Mouse (Mus musculus) stomach, embryonic 14.5 days (tissue): ENCODE measurements at regions not wholly inside any gene's neighbourhood (a gene's known extent, or its start where the extent isn't known, plus 50 kb on each side); places are given as distances from the start of the nearest gene placed in this dataset.

Experiments
- ATAC-seq: fragments of 200-750 bp; cut with Nextera tagmentation; 2 replicates; pipeline ENCODE4 v1.8.0; 2017; ENCODE audit warnings: low read depth, moderate TSS enrichment; ENCODE audit not compliant: insufficient number of reproducible peaks, insufficient read depth, low FRiP score
- H3K27ac ChIP-seq: fragments of 300-500 bp; sonication (generic); 2 replicates; pipeline ENCODE4 v1.5.1; 2014; ENCODE audit warnings: mild to moderate bottlenecking, low read length, moderate library complexity, mixed read lengths
- H3K27me3 ChIP-seq: fragments of 300-500 bp; sonication (generic); 2 replicates; pipeline ENCODE4 v1.6.1; 2014; ENCODE audit warnings: low read length, control low read depth, mixed read lengths; ENCODE audit not compliant: control insufficient read depth, insufficient read depth
- H3K36me3 ChIP-seq: fragments of 300-500 bp; sonication (generic); 2 replicates; pipeline ENCODE4 v1.6.1; 2014; ENCODE audit warnings: mild to moderate bottlenecking, control low read depth, low read length, moderate library complexity, mixed read lengths; ENCODE audit not compliant: control insufficient read depth, insufficient read depth
- H3K4me1 ChIP-seq: fragments of 300-500 bp; sonication (generic); 2 replicates; pipeline ENCODE4 v1.6.1; 2014; ENCODE audit warnings: low read length, control low read depth, mixed read lengths; ENCODE audit not compliant: control insufficient read depth, insufficient read depth
- H3K4me2 ChIP-seq: fragments of 300-500 bp; sonication (generic); replicated peaks from 2 replicates; pipeline ENCODE4 v1.6.1; 2014; ENCODE audit warnings: low read depth, low read length, control low read depth
- H3K4me3 ChIP-seq: fragments of 300-500 bp; sonication (generic); 2 replicates; pipeline ENCODE4 v1.5.1; 2014; ENCODE audit warnings: low read depth, low read length, control low read depth
- H3K9ac ChIP-seq: fragments of 300-500 bp; sonication (generic); replicated peaks from 2 replicates; pipeline ENCODE4 v1.6.1; 2014; ENCODE audit warnings: low read depth, mild to moderate bottlenecking, control low read depth, low read length, moderate library complexity, mixed read lengths
- H3K9me3 ChIP-seq: fragments of 300-500 bp; sonication (generic); 2 replicates; pipeline ENCODE4 v1.6.1; 2016; ENCODE audit warnings: low read depth, low read length, control low read depth; ENCODE audit not compliant: control insufficient read depth
- WGBS: fragments of 180-500 bp; shearing (Covaris S2); extraction: QIAGEN DNeasy Blood & Tissue Kit; methylation state at CpG from one replicate; pipeline ENCODE4 v1.1.7; 2014; 5-methylcytosine and 5-hydroxymethylcytosine counted together

- Histone ChIP-seq H3K9me3 (no peaks in the 10 kb centered on the region), H3K27ac (no peak overlapping the region), H3K4me3 (no peak overlapping the region), H3K9ac (no peak overlapping the region), H3K4me2 (no peak overlapping the region), H3K4me1 (no peaks in the 10 kb centered on the region), H3K36me3 (no peaks in the 10 kb centered on the region), H3K27me3 (no peaks in the 10 kb centered on the region)
- no peak for ATAC-seq
- WGBS = 65% methylated on average over 3 of the region's 3 CpGs
These were observed 303.4 kb upstream of the Mctp2 start for GRCm38 (mm10) chr7:72609791-72610190.

- Histone ChIP-seq H3K36me3 (no peaks in the 10 kb centered on the region), H3K4me3 (no peak overlapping the region), H3K4me1 (no peaks in the 10 kb centered on the region), H3K27me3 (no peaks in the 10 kb centered on the region), H3K27ac (no peak overlapping the region), H3K9ac (no peak overlapping the region), H3K9me3 (no peaks in the 10 kb centered on the region), H3K4me2 (no peak overlapping the region)
- no peak for ATAC-seq
- 73% methylated on average over 4 of the region's 4 CpGs for WGBS
These were observed 308.8 kb upstream of the Mctp2 start for GRCm38 (mm10) chr7:72615232-72615631.

GRCm38 (mm10) chr7:72627369-72627768 lies 321.0 kb upstream of the Mctp2 start:
- H3K27me3 ChIP-seq = no peaks in the 10 kb centered on the region
- no peak for ATAC-seq
- H3K4me2 ChIP-seq = no peak overlapping the region
- H3K9me3 ChIP-seq = peaks cover 2% of the 10 kb centered on the region; the same call in 1 of the 2 replicates
- H3K9ac ChIP-seq = no peak overlapping the region
- no peak overlapping the region for H3K4me3 ChIP-seq
- H3K27ac ChIP-seq = no peak overlapping the region
- H3K36me3 ChIP-seq = no peaks in the 10 kb centered on the region
- 83% methylated on average over 4 of the region's 4 CpGs for WGBS
- H3K4me1 ChIP-seq = no peaks in the 10 kb centered on the region

- 93% methylated on average over 2 of the region's 2 CpGs for WGBS
- ATAC-seq = no peak
- H3K9ac ChIP-seq = no peak overlapping the region
- H3K4me2 ChIP-seq = no peak overlapping the region
- H3K27ac ChIP-seq = no peak overlapping the region
- H3K36me3 ChIP-seq = no peaks in the 10 kb centered on the region
- H3K4me1 ChIP-seq = no peaks in the 10 kb centered on the region
- H3K9me3 ChIP-seq = no peaks in the 10 kb centered on the region
- no peaks in the 10 kb centered on the region for H3K27me3 ChIP-seq
- no peak overlapping the region for H3K4me3 ChIP-seq
These were observed 333.2 kb upstream of the Mctp2 start for GRCm38 (mm10) chr7:72639566-72639965.

- no peaks in the 10 kb centered on the region for H3K4me1 ChIP-seq
- H3K4me3 ChIP-seq = no peak overlapping the region
- no peak overlapping the region for H3K9ac ChIP-seq
- no peaks in the 10 kb centered on the region for H3K36me3 ChIP-seq
- no peak overlapping the region for H3K4me2 ChIP-seq
- no peaks in the 10 kb centered on the region for H3K27me3 ChIP-seq
- 51% methylated on average over 6 of the region's 6 CpGs for WGBS
- no peak for ATAC-seq
- no peak overlapping the region for H3K27ac ChIP-seq
- H3K9me3 ChIP-seq = no peaks in the 10 kb centered on the region
These were observed 368.6 kb upstream of the Mctp2 start for GRCm38 (mm10) chr7:72675018-72675417.

- Histone ChIP-seq H3K27ac (no peak overlapping the region), H3K4me3 (no peak overlapping the region), H3K27me3 (no peaks in the 10 kb centered on the region), H3K4me1 (no peaks in the 10 kb centered on the region), H3K4me2 (no peak overlapping the region), H3K9me3 (no peaks in the 10 kb centered on the region), H3K9ac (no peak overlapping the region), H3K36me3 (no peaks in the 10 kb centered on the region)
- WGBS = 27% methylated on average over 2 of the region's 2 CpGs
- ATAC-seq = peak; percentile 28; the same call in 1 of the 2 replicates
These were observed 379.4 kb upstream of the Mctp2 start for GRCm38 (mm10) chr7:72685803-72686202.

GRCm38 (mm10) chr7:72687356-72687755 lies 380.9 kb upstream of the Mctp2 start:
- 37% methylated on average over 4 of the region's 4 CpGs for WGBS

GRCm38 (mm10) chr7:72691396-72691795 lies 385.0 kb upstream of the Mctp2 start:
- H3K4me3 ChIP-seq = no peak overlapping the region
- no peak for ATAC-seq
- no peak overlapping the region for H3K27ac ChIP-seq
- no peak overlapping the region for H3K4me2 ChIP-seq
- WGBS = 80% methylated on average over 3 of the region's 3 CpGs
- H3K27me3 ChIP-seq = no peaks in the 10 kb centered on the region
- H3K36me3 ChIP-seq = no peaks in the 10 kb centered on the region
- no peak overlapping the region for H3K9ac ChIP-seq
- H3K4me1 ChIP-seq = no peaks in the 10 kb centered on the region
- no peaks in the 10 kb centered on the region for H3K9me3 ChIP-seq

More at GRCm38 (mm10) chr7:72687356-72687755, 380.9 kb upstream of the Mctp2 start:
- H3K9ac ChIP-seq = no peak overlapping the region
- H3K4me3 ChIP-seq = no peak overlapping the region
- H3K27ac ChIP-seq = no peak overlapping the region
- H3K9me3 ChIP-seq = no peaks in the 10 kb centered on the region
- no peaks in the 10 kb centered on the region for H3K27me3 ChIP-seq
- H3K4me2 ChIP-seq = no peak overlapping the region
- H3K36me3 ChIP-seq = no peaks in the 10 kb centered on the region
- no peak for ATAC-seq
- no peaks in the 10 kb centered on the region for H3K4me1 ChIP-seq

- no peak for ATAC-seq
- no peak overlapping the region for H3K4me3 ChIP-seq
- no peaks in the 10 kb centered on the region for H3K36me3 ChIP-seq
- no peak overlapping the region for H3K9ac ChIP-seq
- 68% methylated on average over 9 of the region's 9 CpGs for WGBS
- no peaks in the 10 kb centered on the region for H3K9me3 ChIP-seq
- H3K27ac ChIP-seq = no peak overlapping the region
- H3K4me2 ChIP-seq = no peak overlapping the region
- no peaks in the 10 kb centered on the region for H3K27me3 ChIP-seq
- no peaks in the 10 kb centered on the region for H3K4me1 ChIP-seq
These were observed 385.5 kb upstream of the Mctp2 start for GRCm38 (mm10) chr7:72691859-72692258.
